Mouse (Mus musculus) erythroblast, embryonic 14.5 days (primary cell): ENCODE data around the gene Btd.

Experiments
- GATA1 ChIP-seq: IDR thresholded peaks from 2 replicates; pipeline ENCODE4 v1.6.1; 2012; ENCODE audit warnings: low read length, inconsistent platforms, mixed read lengths
- TAL1 ChIP-seq: IDR thresholded peaks from 3 replicates; pipeline ENCODE4 v1.6.1; 2012; ENCODE audit warnings: low read length, inconsistent platforms, mixed read lengths

DNA sequence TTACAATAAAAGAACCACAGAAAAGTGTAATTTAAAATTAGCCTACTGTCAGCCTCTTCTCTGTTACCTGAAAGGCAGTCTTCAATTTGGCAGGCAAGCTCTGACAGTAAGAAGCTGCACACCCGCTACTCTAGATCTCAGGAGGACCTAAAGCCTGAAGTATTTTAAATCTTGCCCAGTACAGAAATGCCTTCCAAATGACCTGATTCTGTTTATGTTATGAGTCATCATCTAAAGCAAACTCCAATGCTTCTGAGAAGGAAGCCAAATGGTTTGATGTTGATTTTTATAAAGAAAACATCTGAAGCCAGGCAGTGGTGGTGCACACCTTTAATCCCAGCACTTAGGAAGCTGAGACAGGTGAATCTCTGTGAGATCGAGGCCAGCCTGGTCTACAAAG, 59.5 kb downstream of the Btd start:
- TF ChIP-seq GATA1: no peak
- TF ChIP-seq TAL1: no peak
